14 mouse cellular contexts compared by ENCODE assay signal in the genomic region with DNA sequence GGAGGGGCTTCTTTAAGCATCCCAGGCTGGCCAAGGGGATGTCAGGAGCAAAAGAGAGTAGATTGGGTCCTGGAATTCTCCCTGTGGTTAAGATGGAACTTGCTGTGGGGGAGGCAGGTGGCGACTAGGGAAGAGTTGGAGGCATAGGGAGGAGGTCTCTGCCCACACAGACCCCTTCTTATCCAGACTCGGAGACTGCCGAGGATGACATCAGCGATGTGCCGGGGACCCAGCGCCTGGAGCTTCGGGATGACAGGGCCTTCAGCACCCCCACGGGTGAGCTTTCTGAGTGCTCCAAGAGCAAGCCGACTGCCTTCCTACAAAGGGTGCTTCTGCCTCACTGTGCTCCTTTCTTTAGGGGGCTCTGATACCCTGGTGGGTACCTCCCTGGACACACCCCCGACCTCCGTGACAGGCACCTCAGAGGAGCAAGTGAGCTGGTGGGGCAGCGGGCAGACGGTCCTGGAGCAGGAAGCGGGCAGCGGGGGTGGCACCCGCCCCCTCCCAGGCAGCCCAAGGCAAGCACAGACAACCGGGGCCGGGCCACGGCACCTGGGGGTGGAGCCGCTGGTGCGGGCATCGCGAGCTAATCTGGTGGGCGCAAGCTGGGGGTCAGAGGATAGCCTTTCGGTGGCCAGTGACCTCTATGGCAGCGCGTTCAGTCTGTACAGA. TPM values are rescaled to one million over a fixed set of nuclear protein-coding genes. Genes with fewer than 3 reads are reported as not detected.
DNase-seq lines count a peak whose midpoint lies in the region; ATAC-seq lines count a peak whose summit lies in the region.
"Had no signal": no experiment of that assay in that cellular context is flagged by ENCODE, and none has a peak within 500 bp of the region (broad histone marks: within the 10 kb centered on the region; RNA-seq: fewer than 3 reads in every experiment).

No protein-coding gene starts in this region.

- H3K27me3 ChIP-seq in heart, embryonic 13.5 days (replicated peaks) = peaks cover 47% of the 10 kb centered on the region

- 66% methylated on average over 27 of the region's 27 CpGs for WGBS in heart, embryonic 13.5 days

- no peak overlapping the region for H3K4me2 ChIP-seq in heart, embryonic 13.5 days
- H3K4me2 ChIP-seq: lung, embryonic 15.5 days had no signal

- H3K9me3 ChIP-seq in heart, embryonic 13.5 days = no peaks in the 10 kb centered on the region
- H3K9me3 ChIP-seq: embryonic facial prominence, embryonic 12.5 days; lung, embryonic 15.5 days had no signal

- DNase-seq in cerebellum, adult 11-12 months = peak; percentile 67
- DNase-seq in cerebellum, postnatal 4 days (ENCODE audit: low spot score in 2 of 2) = no peak
- DNase-seq in heart, postnatal 36 days = no peak
- peak; percentile 50 to 66 for DNase-seq in right cerebral cortex, adult 2 months (ENCODE audit: low spot score in 2 of 2)
- DNase-seq in right cerebral cortex, postnatal 36 days (ENCODE audit: low spot score in 2 of 2) = no peak
- DNase-seq in adrenal gland, adult (ENCODE audit: inconsistent age in 2 of 2, low spot score in 1 of 2) = no peak
- no peak for DNase-seq in lung, adult 18-20 months
- DNase-seq: gastrocnemius, postnatal 10 days; thymus, adult 2 months had no signal

- peaks cover 33% of the 10 kb centered on the region for H3K36me3 ChIP-seq in heart, embryonic 13.5 days
- H3K36me3 ChIP-seq: lung, embryonic 15.5 days had no signal

- peak overlapping the region; percentile 74 for H3K9ac ChIP-seq in heart, embryonic 13.5 days
- H3K9ac ChIP-seq: lung, embryonic 15.5 days had no signal

- peaks cover 94% of the 10 kb centered on the region for H3K4me1 ChIP-seq in heart, embryonic 13.5 days

- intact Hi-C loops in heart, postnatal 36 days (cut with DNase I) = loop anchor here (5.0 kb wide), 1 partner anchor 37 kb away; no protein-coding TSS in a partner anchor

- no peak overlapping the region for H3K27ac ChIP-seq in heart, embryonic 13.5 days (replicated peaks)
- H3K27ac ChIP-seq: embryonic facial prominence, embryonic 12.5 days; lung, embryonic 15.5 days had no signal

- ATAC-seq in heart, embryonic 13.5 days (ENCODE audit: extremely low read depth, insufficient number of reproducible peaks, low FRiP score, low TSS enrichment) = no peak

- H3K4me3 ChIP-seq in heart, embryonic 13.5 days = no peak overlapping the region
- H3K4me3 ChIP-seq: embryonic facial prominence, embryonic 12.5 days; lung, embryonic 15.5 days had no signal

RNA-seq across cellular contexts. Expression of gene Speg, which starts 9.5 kb away (rescaled TPM):
- 55.1 and 58.8 TPM in 2 replicates for polyA plus RNA-seq in heart, embryonic 13.5 days (2015; fragmentation: Nextera tagmentation; extraction: Ambion mirVana)
- 100 to 1,000 TPM; 120 to 128 TPM for total RNA-seq in heart, postnatal 36 days (2021)
- total RNA-seq: monocyte, adult 5-6 weeks had no signal

RNA-seq across cellular contexts. Expression of gene Des, which starts 24.5 kb away (rescaled TPM):
- 393 and 426 TPM in 2 replicates for polyA plus RNA-seq in heart, embryonic 13.5 days (2015; fragmentation: Nextera tagmentation; extraction: Ambion mirVana)
- 1,000 to 10,000 TPM; 1,347 to 1,420 TPM for total RNA-seq in heart, postnatal 36 days (2021)
- total RNA-seq: hematopoietic stem cell, adult 5-6 weeks; monocyte, adult 5-6 weeks had no signal

RNA-seq across cellular contexts. Expression of gene Gmppa, which starts 51.1 kb away (rescaled TPM):
- polyA plus RNA-seq in heart, embryonic 13.5 days (2015; fragmentation: Nextera tagmentation; extraction: Ambion mirVana) = 70.7 and 73.7 TPM in 2 replicates
- 10 to 100 TPM; 35.5 to 39.9 TPM for total RNA-seq in heart, postnatal 36 days (2021)

Comparison
In these comparisons a context has a peak if more than half of its experiments do, and no peak if none do; other contexts are left out.
1. DNase-seq: peak in cerebellum, adult 11-12 months (single experiment) and right cerebral cortex, adult 2 months (2 of 2); none in cerebellum, postnatal 4 days (0 of 2), heart, postnatal 36 days (0 of 2), right cerebral cortex, postnatal 36 days (0 of 2), adrenal gland, adult (0 of 2) and lung, adult 18-20 months (0 of 2).